Mouse (Mus musculus) G1E (cell line): ENCODE measurements around the gene Erich6. TPM values are rescaled to one million over a fixed set of nuclear protein-coding genes. Genes with fewer than 3 reads are reported as not detected.

Experiments
- ATAC-seq: 2 replicates; pipeline ENCODE4 v1.8.0; 2016; ENCODE audit warnings: mild to moderate bottlenecking; ENCODE audit not compliant: insufficient number of reproducible peaks, poor library complexity, low FRiP score, severe bottlenecking; ENCODE audit errors: extremely low read depth
- DNase-seq: peaks from one replicate; pipeline ENCODE4 v3.0.0; 2012; ENCODE audit warnings: low spot score
- H3K27me3 ChIP-seq: 2 replicates; pipeline ENCODE4 v1.6.1; 2012; ENCODE audit warnings: mild to moderate bottlenecking, low read length, inconsistent platforms; ENCODE audit not compliant: insufficient read depth
- H3K36me3 ChIP-seq: replicated peaks from 2 replicates; pipeline ENCODE3; 2012; ENCODE audit warnings: mild to moderate bottlenecking, inconsistent platforms
- H3K4me1 ChIP-seq: 2 replicates; pipeline ENCODE4 v1.6.1; 2012; ENCODE audit warnings: low read depth, low read length, inconsistent platforms, mixed read lengths; ENCODE audit not compliant: insufficient read depth
- H3K4me3 ChIP-seq: 2 replicates; pipeline ENCODE4 v1.5.1; 2012; ENCODE audit warnings: low read depth, mild to moderate bottlenecking, inconsistent platforms, low read length, moderate library complexity, mixed read lengths
- H3K9me3 ChIP-seq: replicated peaks from 2 replicates; pipeline ENCODE4 v1.6.1; 2012; ENCODE audit warnings: inconsistent platforms
- CTCF ChIP-seq: IDR thresholded peaks from 2 replicates; pipeline ENCODE4 v1.5.1; 2012; ENCODE audit warnings: low read depth, low read length, inconsistent platforms, mixed read lengths
- GATA1 ChIP-seq: IDR thresholded peaks from 2 replicates; pipeline ENCODE4 v1.6.1; 2012; ENCODE audit warnings: borderline replicate concordance, low read length, inconsistent platforms, mixed read lengths
- GATA2 ChIP-seq: IDR thresholded peaks from 2 replicates; pipeline ENCODE4 v1.6.1; 2012; ENCODE audit warnings: low read depth, low read length, inconsistent platforms, borderline replicate concordance
- POLR2AphosphoS5 ChIP-seq: IDR thresholded peaks from 2 replicates; pipeline ENCODE4 v1.6.1; 2012; ENCODE audit warnings: low read depth, low read length, inconsistent platforms; ENCODE audit not compliant: insufficient replicate concordance
- TAL1 ChIP-seq: conservative IDR thresholded peaks from 2 replicates; pipeline ENCODE4 v1.6.1; 2012; ENCODE audit warnings: low read depth, low read length, inconsistent platforms, mixed read lengths
- polyA plus RNA-seq: library from polyadenylated mRNA; stranded (reverse); fragments of >175 nt; gene quantifications from 2 replicates; pipeline ENCODE4 v1.2.3, GENCODE M21; 2012
- total RNA-seq, 2 experiments: library from RNA; stranded (forward) in 1 of 2; stranded (reverse) in 1 of 2; fragments of 200-1000 nt in 1 of 2; fragments of >200 nt in 1 of 2; fragmentation: Nextera tagmentation in 1 of 2; gene quantifications; 2 replicates each; pipeline ENCODE4 v1.2.3; 2014 to 2017

The Erich6 gene
- total and polyA plus RNA-seq, 3 experiments = not detected

DNA sequence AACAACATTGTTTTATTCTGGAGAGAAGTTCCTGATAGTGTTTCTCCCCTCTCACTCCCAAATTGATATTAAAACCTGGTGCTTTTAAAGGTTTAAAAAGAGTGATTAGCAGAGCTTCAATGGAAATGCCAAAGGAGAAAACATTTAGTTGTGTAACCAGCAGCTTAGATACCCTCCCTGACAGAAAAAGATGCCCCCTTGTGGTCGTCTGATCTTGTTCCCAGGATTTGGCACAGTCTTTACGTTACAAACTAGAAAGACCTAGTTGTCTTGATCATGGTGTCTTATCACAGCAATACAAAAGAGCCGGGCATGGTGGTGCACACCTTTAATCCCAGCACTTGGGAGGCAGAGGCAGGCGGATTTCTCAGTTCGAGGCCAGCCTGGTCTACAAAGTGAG is 16.9 kb upstream of the Erich6 start:
- H3K9me3 ChIP-seq = no peaks in the 10 kb centered on the region
- ATAC-seq = no peak
- H3K36me3 ChIP-seq = no peaks in the 10 kb centered on the region
- peaks cover 8% of the 10 kb centered on the region for H3K27me3 ChIP-seq
- TF ChIP-seq POLR2AphosphoS5 = no peak
- no peak for TF ChIP-seq TAL1
- TF ChIP-seq GATA2 = no peak
- no peak for TF ChIP-seq CTCF
- no peak for TF ChIP-seq GATA1
- DNase-seq = no peak
- no peak overlapping the region for H3K4me3 ChIP-seq
- peaks cover 3% of the 10 kb centered on the region for H3K4me1 ChIP-seq

DNA sequence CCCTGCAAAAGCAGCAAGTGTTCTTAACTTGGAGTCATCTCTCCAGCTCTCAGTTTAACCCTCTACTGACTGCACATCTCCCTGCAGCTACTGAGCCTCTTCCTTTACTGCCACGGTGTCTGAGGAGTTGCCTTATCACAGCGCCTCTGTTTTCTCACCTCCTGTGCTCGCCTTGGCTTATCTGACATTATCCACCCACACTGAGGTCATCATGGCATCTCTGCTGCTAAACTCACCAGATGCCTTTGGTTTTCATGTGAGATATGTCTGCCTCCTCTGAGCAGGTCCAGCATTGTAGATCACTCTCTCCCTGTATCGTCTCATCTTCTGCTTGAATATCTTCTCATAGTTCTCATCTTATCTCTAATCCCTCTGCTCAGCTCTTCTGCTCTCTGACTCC is 13.3 kb upstream of the Erich6 start:
- no peaks in the 10 kb centered on the region for H3K4me1 ChIP-seq
- H3K27me3 ChIP-seq = peaks cover 5% of the 10 kb centered on the region
- no peaks in the 10 kb centered on the region for H3K36me3 ChIP-seq
- no peak for ATAC-seq
- no peak for TF ChIP-seq TAL1
- no peak for TF ChIP-seq GATA2
- no peak for TF ChIP-seq GATA1
- no peak overlapping the region for H3K4me3 ChIP-seq
- H3K9me3 ChIP-seq = no peaks in the 10 kb centered on the region
- no peak for DNase-seq

- peaks cover 5% of the 10 kb centered on the region for H3K27me3 ChIP-seq
- no peaks in the 10 kb centered on the region for H3K36me3 ChIP-seq
- H3K4me3 ChIP-seq = no peak overlapping the region
- DNase-seq (no peak), ATAC-seq (no peak)
- TF ChIP-seq GATA1 (no peak), GATA2 (no peak), CTCF (no peak), TAL1 (no peak), POLR2AphosphoS5 (no peak)
- H3K9me3 ChIP-seq = no peaks in the 10 kb centered on the region
- no peaks in the 10 kb centered on the region for H3K4me1 ChIP-seq
Measured at GRCm38 (mm10) chr3:58647179-58647578, 10.2 kb upstream of the Erich6 start.

- no peaks in the 10 kb centered on the region; the same call in none of the 2 replicates for H3K27me3 ChIP-seq
- H3K36me3 ChIP-seq = no peaks in the 10 kb centered on the region
- DNase-seq (no peak), ATAC-seq (no peak)
- no peak overlapping the region for H3K4me3 ChIP-seq
- no peaks in the 10 kb centered on the region for H3K4me1 ChIP-seq
- TF ChIP-seq CTCF = no peak
- H3K9me3 ChIP-seq = no peaks in the 10 kb centered on the region
Measured at GRCm38 (mm10) chr3:58646180-58646579, 9.2 kb upstream of the Erich6 start.

GRCm38 (mm10) chr3:58631693-58632092 is 5.3 kb downstream of the Erich6 start:
- no peak overlapping the region for H3K4me3 ChIP-seq
- H3K9me3 ChIP-seq = no peaks in the 10 kb centered on the region
- TF ChIP-seq CTCF = no peak
- TF ChIP-seq TAL1 = no peak
- TF ChIP-seq POLR2AphosphoS5 = no peak
- TF ChIP-seq GATA2 = no peak
- no peak for TF ChIP-seq GATA1
- no peaks in the 10 kb centered on the region for H3K4me1 ChIP-seq
- H3K36me3 ChIP-seq = no peaks in the 10 kb centered on the region
- ATAC-seq (no peak), DNase-seq (no peak)
- H3K27me3 ChIP-seq = peaks cover 19% of the 10 kb centered on the region

DNA sequence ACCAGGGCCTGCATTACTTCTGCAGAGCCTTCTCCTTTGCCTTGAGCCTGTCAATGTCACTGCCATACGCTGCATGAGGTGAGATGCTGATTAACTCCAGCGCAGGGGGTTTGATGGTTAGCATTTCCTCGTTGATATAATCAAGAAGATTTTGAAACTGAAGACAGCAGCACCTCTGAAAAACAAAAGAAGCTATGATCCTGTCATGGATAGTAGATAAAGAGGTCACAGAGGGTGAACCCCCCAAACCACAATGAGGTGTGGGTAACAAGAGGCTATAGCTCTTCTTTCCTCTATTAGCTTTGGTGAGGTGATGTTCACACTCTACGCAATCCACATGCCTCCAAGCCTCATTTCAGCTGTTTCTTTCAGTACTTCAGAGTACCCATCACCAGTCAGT is 12.0 kb downstream of the Erich6 start:
- no peak for ATAC-seq
- TF ChIP-seq TAL1 = no peak
- TF ChIP-seq GATA1 = no peak
- no peak for TF ChIP-seq GATA2
- no peak for TF ChIP-seq CTCF
- no peak for TF ChIP-seq POLR2AphosphoS5
- H3K27me3 ChIP-seq = peaks cover 2% of the 10 kb centered on the region; the same call in 1 of the 2 replicates

DNA sequence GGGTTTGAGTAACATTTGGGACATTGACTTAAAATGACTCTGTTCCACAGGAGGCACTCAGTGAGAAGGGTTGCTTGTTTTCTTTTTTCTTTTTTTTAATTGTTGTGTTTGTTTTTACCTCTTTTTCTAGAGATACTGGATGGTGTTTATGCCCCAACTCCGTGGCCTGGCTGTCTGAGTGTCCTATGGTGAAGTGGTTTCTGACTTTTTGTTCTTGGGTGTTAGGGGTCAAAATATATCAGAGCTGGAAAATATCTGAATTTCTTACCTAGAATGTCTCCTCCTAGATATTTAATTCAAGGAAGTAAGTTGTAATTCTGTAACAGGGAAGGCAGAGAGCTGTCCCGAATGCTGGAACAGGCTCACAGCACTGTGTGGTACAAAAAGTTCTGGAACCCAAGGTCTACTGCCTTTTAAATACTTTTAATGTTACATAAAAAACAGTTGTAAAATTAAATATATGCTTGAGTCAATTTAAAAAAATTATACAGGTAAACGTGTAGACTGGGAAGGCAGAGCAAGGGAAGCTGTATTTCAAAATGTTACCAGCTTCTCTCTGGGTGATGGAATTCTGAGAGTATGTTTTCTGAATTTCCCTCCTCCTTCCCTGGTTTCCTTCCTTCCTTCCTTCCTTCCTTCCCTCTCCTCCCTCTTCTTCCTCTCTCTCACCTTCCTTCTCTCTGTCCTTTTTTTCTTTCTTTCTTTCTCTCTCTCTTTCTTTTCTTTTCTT is 14.2 kb downstream of the Erich6 start:
- H3K4me1 ChIP-seq = no peaks in the 10 kb centered on the region
- TF ChIP-seq TAL1 (no peak), CTCF (no peak), GATA1 (no peak), GATA2 (no peak), POLR2AphosphoS5 (no peak)
- H3K27me3 ChIP-seq = peaks cover 2% of the 10 kb centered on the region; the same call in 1 of the 2 replicates
- H3K4me3 ChIP-seq = no peak overlapping the region
- H3K36me3 ChIP-seq = no peaks in the 10 kb centered on the region
- no peaks in the 10 kb centered on the region for H3K9me3 ChIP-seq
- DNase-seq = no peak
- no peak for ATAC-seq

More for the DNA sequence above, 12.0 kb downstream of the Erich6 start:
- Histone ChIP-seq H3K36me3 (no peaks in the 10 kb centered on the region), H3K9me3 (no peaks in the 10 kb centered on the region), H3K4me1 (no peaks in the 10 kb centered on the region), H3K4me3 (no peak overlapping the region)
- DNase-seq = no peak
